Mouse (Mus musculus): ENCODE results near the gene Minos1. TPM values are rescaled to one million over a fixed set of nuclear protein-coding genes. Genes with fewer than 3 reads are reported as not detected.
A peak's percentile ranks its signal among the peaks of the same experiment; 100 is the strongest.

Minos1 gene
- polyA plus RNA-seq, 1 experiment from 2014 or later, result 415 TPM

GRCm38 (mm10) chr4:139074060-139074459, 56.9 kb downstream of the Minos1 start:
- no peak for ATAC-seq (ENCODE audit: low read depth)
- Histone ChIP-seq H3K4me2 (ENCODE audit: low read depth, low read length) (peak overlapping the region; percentile 76; the same call in 1 of the 2 replicates), H3K4me3 (ENCODE audit: low read depth, low read length) (peak overlapping the region; percentile 53; the same call in 1 of the 2 replicates), H3K4me1 (ENCODE audit: control insufficient read depth, insufficient read depth, low read length) (peaks cover 13% of the 10 kb centered on the region), H3K27me3 (ENCODE audit: control insufficient read depth, insufficient read depth, low read length) (peaks cover 47% of the 10 kb centered on the region), H3K9me3 (ENCODE audit: control insufficient read depth, low read length) (no peaks in the 10 kb centered on the region), H3K9ac (replicated peaks; ENCODE audit: low read depth, low read length) (0 out of 2 replicates have a peak overlapping the region, but pooled peaks have one; percentile 7), H3K27ac (ENCODE audit: low read depth, low read length) (no peak overlapping the region), H3K36me3 (ENCODE audit: control insufficient read depth, insufficient read depth, low read length) (no peaks in the 10 kb centered on the region)
- WGBS, result 17% methylated on average over 29 of the region's 29 CpGs

- Histone ChIP-seq H3K4me3 (ENCODE audit: low read depth, low read length) (no peak overlapping the region), H3K4me1 (ENCODE audit: control insufficient read depth, insufficient read depth, low read length) (no peaks in the 10 kb centered on the region), H3K27me3 (ENCODE audit: control insufficient read depth, insufficient read depth, low read length) (peaks cover 11% of the 10 kb centered on the region), H3K4me2 (ENCODE audit: low read depth, low read length) (no peak overlapping the region), H3K9ac (replicated peaks; ENCODE audit: low read depth, low read length) (no peak overlapping the region), H3K27ac (ENCODE audit: low read depth, low read length) (no peak overlapping the region), H3K36me3 (ENCODE audit: control insufficient read depth, insufficient read depth, low read length) (no peaks in the 10 kb centered on the region), H3K9me3 (ENCODE audit: control insufficient read depth, low read length) (no peaks in the 10 kb centered on the region)
- no peak for ATAC-seq (ENCODE audit: low read depth)
- WGBS, result 27% methylated on average over 4 of the region's 4 CpGs
These were observed 62.6 kb downstream of the Minos1 start for GRCm38 (mm10) chr4:139068287-139068686.

- no peak overlapping the region for H3K9ac ChIP-seq (replicated peaks; ENCODE audit: low read depth, low read length)
- no peak overlapping the region for H3K4me2 ChIP-seq (ENCODE audit: low read depth, low read length)
- no peaks in the 10 kb centered on the region for H3K9me3 ChIP-seq (ENCODE audit: control insufficient read depth, low read length)
- ATAC-seq (ENCODE audit: low read depth), result no peak
- no peaks in the 10 kb centered on the region for H3K36me3 ChIP-seq (ENCODE audit: control insufficient read depth, insufficient read depth, low read length)
- WGBS, result 88% methylated on average over 5 of the region's 5 CpGs
- H3K4me1 ChIP-seq (ENCODE audit: control insufficient read depth, insufficient read depth, low read length), result no peaks in the 10 kb centered on the region
- no peaks in the 10 kb centered on the region for H3K27me3 ChIP-seq (ENCODE audit: control insufficient read depth, insufficient read depth, low read length)
- H3K4me3 ChIP-seq (ENCODE audit: low read depth, low read length), result no peak overlapping the region
- no peak overlapping the region for H3K27ac ChIP-seq (ENCODE audit: low read depth, low read length)
These were observed 66.1 kb downstream of the Minos1 start for GRCm38 (mm10) chr4:139064831-139065230.

GRCm38 (mm10) chr4:139059569-139059968, 71.3 kb downstream of the Minos1 start:
- ATAC-seq (ENCODE audit: low read depth), result no peak
- Histone ChIP-seq H3K27ac (ENCODE audit: low read depth, low read length) (no peak overlapping the region), H3K9ac (replicated peaks; ENCODE audit: low read depth, low read length) (no peak overlapping the region), H3K4me2 (ENCODE audit: low read depth, low read length) (no peak overlapping the region), H3K9me3 (ENCODE audit: control insufficient read depth, low read length) (no peaks in the 10 kb centered on the region), H3K36me3 (ENCODE audit: control insufficient read depth, insufficient read depth, low read length) (no peaks in the 10 kb centered on the region), H3K27me3 (ENCODE audit: control insufficient read depth, insufficient read depth, low read length) (no peaks in the 10 kb centered on the region), H3K4me1 (ENCODE audit: control insufficient read depth, insufficient read depth, low read length) (peaks cover 7% of the 10 kb centered on the region), H3K4me3 (ENCODE audit: low read depth, low read length) (no peak overlapping the region)
- 12% methylated on average over 7 of the region's 7 CpGs for WGBS

- H3K27me3 ChIP-seq (ENCODE audit: control insufficient read depth, insufficient read depth, low read length), result no peaks in the 10 kb centered on the region
- H3K27ac ChIP-seq (ENCODE audit: low read depth, low read length), result no peak overlapping the region
- no peak overlapping the region for H3K9ac ChIP-seq (replicated peaks; ENCODE audit: low read depth, low read length)
- peaks cover 12% of the 10 kb centered on the region for H3K4me1 ChIP-seq (ENCODE audit: control insufficient read depth, insufficient read depth, low read length)
- WGBS, result 93% methylated on average over 5 of the region's 5 CpGs
- H3K4me3 ChIP-seq (ENCODE audit: low read depth, low read length), result no peak overlapping the region
- H3K36me3 ChIP-seq (ENCODE audit: control insufficient read depth, insufficient read depth, low read length), result no peaks in the 10 kb centered on the region
- H3K9me3 ChIP-seq (ENCODE audit: control insufficient read depth, low read length), result no peaks in the 10 kb centered on the region
- H3K4me2 ChIP-seq (ENCODE audit: low read depth, low read length), result no peak overlapping the region
- no peak for ATAC-seq (ENCODE audit: low read depth)
These were observed 72.9 kb downstream of the Minos1 start for GRCm38 (mm10) chr4:139058029-139058428.

GRCm38 (mm10) chr4:139057291-139057690, 73.6 kb downstream of the Minos1 start:
- H3K4me3 ChIP-seq (ENCODE audit: low read depth, low read length), result no peak overlapping the region
- no peak overlapping the region for H3K4me2 ChIP-seq (ENCODE audit: low read depth, low read length)
- H3K9ac ChIP-seq (replicated peaks; ENCODE audit: low read depth, low read length), result no peak overlapping the region
- H3K27ac ChIP-seq (ENCODE audit: low read depth, low read length), result no peak overlapping the region
- H3K27me3 ChIP-seq (ENCODE audit: control insufficient read depth, insufficient read depth, low read length), result no peaks in the 10 kb centered on the region
- no peaks in the 10 kb centered on the region for H3K36me3 ChIP-seq (ENCODE audit: control insufficient read depth, insufficient read depth, low read length)
- 71% methylated on average over 5 of the region's 5 CpGs for WGBS
- peaks cover 12% of the 10 kb centered on the region for H3K4me1 ChIP-seq (ENCODE audit: control insufficient read depth, insufficient read depth, low read length)
- no peaks in the 10 kb centered on the region for H3K9me3 ChIP-seq (ENCODE audit: control insufficient read depth, low read length)
- no peak for ATAC-seq (ENCODE audit: low read depth)

GRCm38 (mm10) chr4:139055744-139056143, 75.2 kb downstream of the Minos1 start:
- H3K9me3 ChIP-seq (ENCODE audit: control insufficient read depth, low read length), result no peaks in the 10 kb centered on the region
- 55% methylated on average over 3 of the region's 3 CpGs for WGBS
- peak overlapping the region; percentile 62; the same call in 1 of the 2 replicates for H3K27ac ChIP-seq (ENCODE audit: low read depth, low read length)
- no peak for ATAC-seq (ENCODE audit: low read depth)
- no peaks in the 10 kb centered on the region for H3K27me3 ChIP-seq (ENCODE audit: control insufficient read depth, insufficient read depth, low read length)
- H3K4me2 ChIP-seq (ENCODE audit: low read depth, low read length), result no peak overlapping the region
- no peaks in the 10 kb centered on the region for H3K36me3 ChIP-seq (ENCODE audit: control insufficient read depth, insufficient read depth, low read length)
- H3K4me1 ChIP-seq (ENCODE audit: control insufficient read depth, insufficient read depth, low read length), result peaks cover 12% of the 10 kb centered on the region
- no peak overlapping the region for H3K4me3 ChIP-seq (ENCODE audit: low read depth, low read length)
- H3K9ac ChIP-seq (replicated peaks; ENCODE audit: low read depth, low read length), result no peak overlapping the region

GRCm38 (mm10) chr4:139055336-139055735, 75.6 kb downstream of the Minos1 start:
- Histone ChIP-seq H3K27me3 (ENCODE audit: control insufficient read depth, insufficient read depth, low read length) (no peaks in the 10 kb centered on the region), H3K9me3 (ENCODE audit: control insufficient read depth, low read length) (no peaks in the 10 kb centered on the region), H3K4me1 (ENCODE audit: control insufficient read depth, insufficient read depth, low read length) (peaks cover 12% of the 10 kb centered on the region), H3K36me3 (ENCODE audit: control insufficient read depth, insufficient read depth, low read length) (no peaks in the 10 kb centered on the region), H3K4me2 (ENCODE audit: low read depth, low read length) (no peak overlapping the region), H3K9ac (replicated peaks; ENCODE audit: low read depth, low read length) (no peak overlapping the region), H3K4me3 (ENCODE audit: low read depth, low read length) (no peak overlapping the region), H3K27ac (ENCODE audit: low read depth, low read length) (peak overlapping the region; percentile 62; the same call in 1 of the 2 replicates)
- ATAC-seq (ENCODE audit: low read depth), result no peak
- WGBS, result 56% methylated on average over 4 of the region's 4 CpGs

- no peak overlapping the region for H3K4me2 ChIP-seq (ENCODE audit: low read depth, low read length)
- H3K4me1 ChIP-seq (ENCODE audit: control insufficient read depth, insufficient read depth, low read length), result peaks cover 12% of the 10 kb centered on the region
- H3K36me3 ChIP-seq (ENCODE audit: control insufficient read depth, insufficient read depth, low read length), result no peaks in the 10 kb centered on the region
- H3K27ac ChIP-seq (ENCODE audit: low read depth, low read length), result peak overlapping the region; percentile 62; the same call in 1 of the 2 replicates
- H3K9me3 ChIP-seq (ENCODE audit: control insufficient read depth, low read length), result no peaks in the 10 kb centered on the region
- ATAC-seq (ENCODE audit: low read depth), result peak; percentile 70; the same call in 1 of the 2 replicates
- 44% methylated on average over 9 of the region's 9 CpGs for WGBS
- no peak overlapping the region for H3K4me3 ChIP-seq (ENCODE audit: low read depth, low read length)
- H3K9ac ChIP-seq (replicated peaks; ENCODE audit: low read depth, low read length), result no peak overlapping the region
- H3K27me3 ChIP-seq (ENCODE audit: control insufficient read depth, insufficient read depth, low read length), result no peaks in the 10 kb centered on the region
These were observed 76.5 kb downstream of the Minos1 start for GRCm38 (mm10) chr4:139054300-139054923.

All from neural tube, embryonic 14.5 days (tissue).